Mouse (Mus musculus) monocyte, adult 59 days (primary cell): ENCODE measurements around the gene Itgb3bp. TPM values are rescaled to one million over a fixed set of nuclear protein-coding genes. Genes with fewer than 3 reads are reported as not detected.

Source experiments
- total RNA-seq, 2 experiments: library from RNA; stranded (reverse); gene quantifications; one replicate each; pipeline ENCODE4 v1.2.4; 2023

Itgb3bp gene
- 1 to 10 TPM; 1.2 to 2.6 TPM for total RNA-seq

DNA sequence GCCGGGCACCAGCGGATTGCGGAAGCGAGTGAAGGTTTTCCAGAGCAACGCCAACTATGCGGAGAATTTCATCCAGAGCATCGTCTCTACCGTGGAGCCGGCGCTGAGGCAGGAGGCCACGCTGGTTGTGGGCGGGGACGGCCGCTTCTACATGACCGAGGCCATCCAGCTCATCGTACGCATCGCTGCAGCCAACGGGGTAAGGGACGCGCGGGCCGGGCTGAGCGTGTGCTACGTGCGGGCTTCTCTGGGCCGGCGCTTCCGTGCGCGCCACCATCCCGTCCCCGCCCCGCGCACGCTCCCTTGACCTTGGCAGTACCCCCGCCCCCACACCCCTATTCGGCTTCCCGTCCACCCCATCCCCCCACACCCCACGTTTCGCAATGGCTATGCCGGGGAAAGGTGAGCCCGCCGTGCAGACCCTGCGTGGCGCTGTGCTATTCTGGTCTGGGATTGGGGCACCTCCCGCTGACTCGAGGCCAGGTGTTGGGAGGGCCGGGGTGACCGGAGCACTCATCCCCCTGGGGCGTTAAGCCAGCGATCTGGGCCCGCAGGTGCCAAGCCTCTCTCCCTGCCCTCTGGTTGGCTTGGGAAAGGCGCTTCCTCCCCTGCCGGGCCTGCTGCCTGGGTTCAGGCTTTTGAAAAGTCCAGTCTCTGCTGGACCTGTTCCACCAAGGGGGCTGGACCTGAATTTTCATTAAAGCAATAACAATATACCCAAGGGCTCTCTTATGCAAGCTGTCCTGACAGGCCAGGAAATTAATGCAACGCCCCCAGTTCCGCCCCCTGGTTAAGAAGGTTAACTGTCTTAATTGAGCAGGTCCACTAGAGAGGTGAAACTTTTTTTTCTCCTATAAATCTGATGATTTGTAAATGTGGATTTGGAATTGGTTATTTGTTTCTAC is at the start of gene Itgb3bp:
Gene Itgb3bp, minus strand, starts transcription at position 201 of the 905 bp plus-strand sequence.

DNA sequence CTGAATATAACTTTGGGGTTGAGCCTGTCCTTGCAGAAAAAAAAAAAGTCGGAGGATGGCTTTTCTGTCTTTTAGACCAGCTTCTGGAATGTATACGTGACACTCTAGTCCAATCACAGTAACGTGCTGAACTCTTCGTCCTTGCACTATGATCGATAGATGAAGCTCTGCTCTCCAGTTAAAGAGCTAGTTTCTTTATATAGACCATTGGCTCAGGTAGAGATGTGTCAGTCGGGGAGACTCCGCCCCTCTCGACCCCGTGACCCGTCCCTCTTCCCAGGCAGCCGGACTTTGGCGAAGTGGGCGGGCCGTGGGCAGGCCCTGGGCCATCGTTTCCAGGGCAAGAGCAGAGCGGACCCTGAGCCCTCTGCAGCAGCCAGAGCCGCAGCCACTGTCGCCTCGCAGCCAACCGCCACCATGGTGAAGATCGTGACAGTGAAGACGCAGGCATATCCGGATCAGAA is 432 bp downstream of the Itgb3bp start, which contains the start of gene Pgm1:
Gene Pgm1, plus strand, starts transcription at position 266 of the 464 bp plus-strand sequence.

DNA sequence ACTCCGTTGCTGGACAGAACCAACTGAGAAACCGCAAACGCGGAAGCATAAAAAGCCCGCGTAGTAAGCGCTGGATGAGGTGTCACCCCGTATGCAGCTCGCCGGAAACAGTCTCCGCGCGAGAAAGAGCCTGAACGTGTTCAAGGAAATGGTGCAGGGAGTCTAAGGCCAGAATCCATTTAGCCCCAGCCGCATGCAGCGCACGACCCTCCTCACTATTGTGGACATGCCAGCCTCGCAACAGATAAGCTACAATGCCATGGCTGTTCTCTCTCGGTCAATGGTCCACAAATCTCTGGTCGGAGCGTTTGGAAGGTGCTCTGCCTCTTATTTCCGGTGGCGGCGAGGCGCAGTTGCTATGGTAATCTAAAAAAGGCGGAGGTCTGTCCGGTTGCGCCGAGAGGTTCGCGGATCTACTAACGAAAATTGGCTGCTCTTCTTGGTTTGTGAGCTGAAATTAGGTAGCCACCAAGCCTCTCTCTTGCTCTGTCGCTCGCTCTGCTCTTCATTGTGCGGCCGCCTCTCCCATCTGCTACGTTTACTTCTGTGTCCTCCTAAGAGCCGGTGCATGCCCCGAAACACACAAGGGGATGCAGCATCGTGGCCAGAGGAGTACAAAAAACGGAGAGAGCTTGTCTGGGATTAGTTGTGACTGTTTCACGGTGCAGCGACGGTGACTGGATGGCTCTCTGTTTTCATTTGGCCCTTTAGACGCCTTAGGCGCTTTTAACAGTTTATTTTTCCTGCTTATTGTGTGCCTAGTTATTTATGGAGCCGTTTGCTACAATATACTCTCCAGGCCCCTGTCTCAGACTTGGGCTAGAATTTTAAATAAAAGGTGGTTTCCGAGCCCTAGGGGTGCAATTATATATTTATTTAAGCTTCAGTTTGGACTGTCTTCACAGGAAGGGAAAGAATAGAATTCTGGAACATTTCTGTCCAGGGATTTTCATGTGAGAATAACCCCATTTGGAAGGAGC is 100.2 kb downstream of the Itgb3bp start, which contains the start of gene Efcab7:
Gene Efcab7, plus strand, starts transcription at position 105 of the 980 bp plus-strand sequence.

Other genes starting within 250 kb of the Itgb3bp start
- gene Alg6, start 214.1 kb downstream of the Itgb3bp start, total RNA-seq = 1 to 10 TPM; 6.6 to 7.6 TPM
- 1 to 10 TPM; 1.5 to 2.5 TPM for gene Efcab7, start 100.6 kb downstream of the Itgb3bp start, total RNA-seq
- gene Pgm1, start 399 bp downstream of the Itgb3bp start, total RNA-seq = 10 to 100 TPM; 14.3 to 15.1 TPM
- gene Ror1, start 166.0 kb upstream of the Itgb3bp start, total RNA-seq = not detected